Mouse (Mus musculus) ES-E14 (cell line): ENCODE results near the gene Adamts17.

Experiments used
- CHD2 ChIP-seq: IDR thresholded peaks from 2 replicates; pipeline ENCODE4 v1.6.1; 2014; ENCODE audit warnings: mild to moderate bottlenecking, low read depth, low read length, inconsistent platforms
- HCFC1 ChIP-seq: IDR thresholded peaks from 2 replicates; pipeline ENCODE4 v1.6.1; 2012; ENCODE audit warnings: low read length, inconsistent platforms, borderline replicate concordance; ENCODE audit not compliant: insufficient read depth
- MAFK ChIP-seq: IDR thresholded peaks from 2 replicates; pipeline ENCODE4 v1.6.1; 2014; ENCODE audit warnings: mild to moderate bottlenecking, low read depth, low read length, inconsistent platforms; ENCODE audit not compliant: insufficient read depth
- ZC3H11A ChIP-seq: IDR thresholded peaks from 2 replicates; pipeline ENCODE4 v1.6.1; 2012; ENCODE audit warnings: low read depth, mild to moderate bottlenecking, inconsistent platforms, low read length, borderline replicate concordance
- ZNF384 ChIP-seq: IDR thresholded peaks from 2 replicates; pipeline ENCODE4 v1.6.1; 2012; ENCODE audit warnings: low read depth, low read length, inconsistent platforms

- TF ChIP-seq CHD2, result no peak
- no peak for TF ChIP-seq MAFK
- TF ChIP-seq ZNF384, result no peak
- no peak for TF ChIP-seq ZC3H11A
- TF ChIP-seq HCFC1, result no peak
Measured at GRCm38 (mm10) chr7:66998821-66999220, 159.3 kb downstream of the Adamts17 start.
